Mouse (Mus musculus) adrenal gland (tissue): ENCODE data around the gene Faf2.

Experiments used
- intact Hi-C: fragments of 180-260 bp; cut with DNase I; formaldehyde crosslinking; loops from one replicate; pipeline ENCODE4 v1.15.1; 2025

Gene Faf2

GRCm38 (mm10) chr13:54675895-54676590 lies 54.5 kb downstream of the Faf2 start:
- intact Hi-C loops: no loop called here

GRCm38 (mm10) chr13:54678263-54678662 lies 56.7 kb downstream of the Faf2 start:
- intact Hi-C loops: no loop called here

GRCm38 (mm10) chr13:54680184-54680853 lies 58.7 kb downstream of the Faf2 start:
- intact Hi-C loops: no loop called here

- intact Hi-C loops: no loop called here
Observed at GRCm38 (mm10) chr13:54681291-54681690, 59.7 kb downstream of the Faf2 start.

- intact Hi-C loops: no loop called here
Observed at GRCm38 (mm10) chr13:54683301-54683700, 61.7 kb downstream of the Faf2 start.

GRCm38 (mm10) chr13:54684140-54684896 lies 62.7 kb downstream of the Faf2 start:
- intact Hi-C loops: no loop called here

GRCm38 (mm10) chr13:54685174-54685573 lies 63.6 kb downstream of the Faf2 start:
- intact Hi-C loops: loop anchor here (5.0 kb wide), 1 partner anchor 63 kb away; the partner anchor contains the start of gene Faf2

GRCm38 (mm10) chr13:54686139-54687053 lies 64.8 kb downstream of the Faf2 start:
- intact Hi-C loops: loop anchor here (5.0 kb wide), 1 partner anchor 64 kb away; the partner anchor contains the start of gene Faf2

GRCm38 (mm10) chr13:54687096-54687495 lies 65.5 kb downstream of the Faf2 start:
- intact Hi-C loops: loop anchor here (5.0 kb wide), 1 partner anchor 65 kb away; the partner anchor contains the start of gene Faf2

GRCm38 (mm10) chr13:54687575-54688424 lies 66.2 kb downstream of the Faf2 start:
- intact Hi-C loops: loop anchor here (5.0 kb wide), 1 partner anchor 65 kb away; the partner anchor contains the start of gene Faf2

- intact Hi-C loops: no loop called here
Observed at GRCm38 (mm10) chr13:54690151-54690740, 68.7 kb downstream of the Faf2 start.

GRCm38 (mm10) chr13:54691737-54692136 lies 70.2 kb downstream of the Faf2 start:
- intact Hi-C loops: no loop called here

GRCm38 (mm10) chr13:54692711-54693557 lies 71.3 kb downstream of the Faf2 start:
- intact Hi-C loops: no loop called here

GRCm38 (mm10) chr13:54693558-54694347 lies 72.2 kb downstream of the Faf2 start, which contains the start of gene Rnf44:
Rnf44 (minus strand) TSS chr13:54693907.
- intact Hi-C loops: no loop called here

GRCm38 (mm10) chr13:54694348-54695060 lies 72.9 kb downstream of the Faf2 start:
- intact Hi-C loops: no loop called here

GRCm38 (mm10) chr13:54695479-54696230 lies 74.1 kb downstream of the Faf2 start:
- intact Hi-C loops: no loop called here
